Mouse (Mus musculus): ENCODE measurements around the gene Erich2.

Gene Erich2

DNA sequence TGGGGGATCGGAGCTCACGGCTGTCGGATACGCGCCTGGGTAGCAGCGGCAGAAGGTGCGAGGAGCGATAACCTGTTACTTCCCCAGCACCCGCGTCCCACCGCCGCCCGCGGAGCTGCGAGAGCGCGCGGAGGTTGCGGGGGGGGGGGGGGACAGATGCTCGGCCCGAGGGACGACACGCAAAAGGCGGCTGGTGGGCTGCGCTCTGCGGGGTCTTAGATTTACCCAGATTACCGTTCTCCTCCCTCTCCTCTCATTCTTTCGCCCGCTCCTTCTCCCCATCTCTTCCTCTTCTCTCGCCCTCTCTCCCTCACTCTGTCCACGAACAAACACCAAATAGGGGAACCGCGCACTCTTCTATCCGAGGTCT, 54.0 kb downstream of the Erich2 start:
- no peak for DNase-seq (ENCODE audit: low spot score)

DNA sequence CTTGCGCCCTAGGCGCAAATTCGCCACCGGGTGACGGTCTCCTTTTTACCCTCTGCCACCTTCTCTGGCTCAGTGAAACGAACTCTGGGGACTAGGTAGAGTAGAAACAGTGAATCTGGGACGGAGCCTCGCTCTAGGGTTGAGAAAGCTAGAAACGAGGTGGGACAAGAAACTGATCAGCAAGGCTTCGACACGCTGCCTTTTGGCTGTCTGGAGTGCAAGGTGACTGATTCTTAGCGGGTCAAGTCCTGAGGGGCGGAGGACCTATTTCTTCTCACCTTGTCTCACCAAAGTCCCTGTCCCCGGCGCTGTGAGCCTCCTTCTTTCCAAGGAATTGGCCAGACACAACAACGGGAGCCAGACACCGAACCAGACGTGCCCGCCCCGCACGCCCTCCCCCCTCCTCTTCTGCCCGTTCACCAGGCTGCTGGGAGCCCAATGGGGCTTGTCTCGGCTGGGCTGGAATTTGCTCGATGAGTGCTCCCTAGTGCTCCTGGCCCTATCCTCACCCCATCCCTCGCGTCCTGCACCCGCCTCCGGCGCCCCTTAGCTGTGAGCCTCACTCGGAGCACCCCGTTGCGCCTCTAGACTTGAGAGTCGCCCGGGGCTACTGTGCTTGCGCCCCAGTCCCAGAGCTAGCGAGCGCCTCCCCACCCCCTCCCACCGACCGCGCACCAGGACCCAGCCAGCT, 54.5 kb downstream of the Erich2 start:
- DNase-seq (ENCODE audit: low spot score): no peak

DNA sequence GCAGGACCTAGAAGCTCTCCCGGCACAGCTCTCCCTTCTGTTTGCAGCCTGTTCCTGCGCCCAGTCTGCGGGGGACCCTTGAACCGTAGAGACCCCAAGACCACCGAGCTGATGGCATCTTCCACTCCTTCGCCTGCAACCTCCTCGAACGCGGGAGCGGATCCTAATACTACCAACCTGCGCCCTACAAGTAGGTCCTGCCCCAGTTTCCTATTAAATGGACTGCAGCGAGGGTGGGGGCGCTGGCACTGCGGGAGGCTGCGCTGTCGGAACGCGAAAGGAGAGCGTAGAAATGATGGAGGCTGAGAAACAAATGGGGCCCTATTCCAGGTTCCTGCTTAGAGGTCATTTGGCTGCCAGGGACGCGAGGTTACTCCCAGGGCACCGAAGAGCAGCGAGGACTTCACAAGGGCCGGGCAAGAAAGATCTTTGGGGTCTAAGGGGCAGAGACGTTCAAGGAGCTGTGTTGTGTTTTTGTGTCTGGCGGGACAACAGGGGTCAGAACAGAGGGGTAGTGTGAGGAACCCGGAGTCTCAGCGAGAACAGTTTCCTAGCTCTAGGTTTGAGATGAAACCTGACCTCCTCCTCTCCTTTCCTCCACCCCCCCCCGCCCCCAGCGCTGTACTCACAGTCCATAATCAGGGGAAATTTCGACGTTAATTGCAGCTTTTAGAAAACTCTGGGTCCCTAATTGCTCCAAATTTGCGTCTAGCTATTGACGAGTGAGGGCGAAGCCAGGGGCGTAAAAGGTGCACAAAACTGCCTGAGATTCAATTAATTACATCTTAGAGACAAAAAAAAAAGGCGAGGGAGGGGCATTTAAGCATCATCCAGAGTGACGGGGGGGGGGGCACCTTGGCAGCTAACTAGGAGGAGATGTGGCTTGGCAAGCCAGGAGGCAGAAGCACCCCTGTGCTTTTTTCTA, 55.4 kb downstream of the Erich2 start:
- no peak for DNase-seq (ENCODE audit: low spot score)

DNA sequence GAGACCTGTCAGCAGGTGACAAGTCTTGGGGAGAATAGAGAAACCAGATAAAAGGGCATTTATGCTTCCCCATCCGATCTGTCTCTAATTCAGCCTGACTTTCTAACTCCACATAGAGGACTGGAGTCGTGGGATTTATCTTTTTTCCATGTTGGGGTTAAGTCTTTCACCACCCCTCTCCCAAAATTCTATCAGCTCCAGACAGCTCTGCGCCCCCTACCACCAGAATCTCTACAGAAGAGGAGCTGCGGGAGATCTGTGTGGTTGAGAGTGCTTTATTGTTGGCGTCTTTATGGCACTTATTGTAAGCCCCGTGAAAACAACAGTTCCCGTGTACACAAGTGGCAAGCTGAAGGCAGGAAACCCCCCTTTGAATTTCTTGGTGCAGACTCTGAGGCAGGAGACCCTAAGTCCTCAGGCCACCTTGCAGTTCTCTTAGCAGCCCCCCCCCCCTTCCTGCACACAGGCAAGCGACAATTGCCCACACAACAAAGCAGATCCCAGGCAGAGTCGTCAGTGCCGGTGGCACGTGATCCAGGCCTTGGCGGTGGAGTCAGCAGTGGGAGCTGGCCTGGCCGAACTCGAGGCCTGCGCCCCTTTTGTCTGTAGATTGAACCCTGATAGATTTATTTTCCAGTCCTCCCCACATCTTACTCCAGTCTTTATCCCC, 56.2 kb downstream of the Erich2 start:
- DNase-seq (ENCODE audit: low spot score): no peak

DNA sequence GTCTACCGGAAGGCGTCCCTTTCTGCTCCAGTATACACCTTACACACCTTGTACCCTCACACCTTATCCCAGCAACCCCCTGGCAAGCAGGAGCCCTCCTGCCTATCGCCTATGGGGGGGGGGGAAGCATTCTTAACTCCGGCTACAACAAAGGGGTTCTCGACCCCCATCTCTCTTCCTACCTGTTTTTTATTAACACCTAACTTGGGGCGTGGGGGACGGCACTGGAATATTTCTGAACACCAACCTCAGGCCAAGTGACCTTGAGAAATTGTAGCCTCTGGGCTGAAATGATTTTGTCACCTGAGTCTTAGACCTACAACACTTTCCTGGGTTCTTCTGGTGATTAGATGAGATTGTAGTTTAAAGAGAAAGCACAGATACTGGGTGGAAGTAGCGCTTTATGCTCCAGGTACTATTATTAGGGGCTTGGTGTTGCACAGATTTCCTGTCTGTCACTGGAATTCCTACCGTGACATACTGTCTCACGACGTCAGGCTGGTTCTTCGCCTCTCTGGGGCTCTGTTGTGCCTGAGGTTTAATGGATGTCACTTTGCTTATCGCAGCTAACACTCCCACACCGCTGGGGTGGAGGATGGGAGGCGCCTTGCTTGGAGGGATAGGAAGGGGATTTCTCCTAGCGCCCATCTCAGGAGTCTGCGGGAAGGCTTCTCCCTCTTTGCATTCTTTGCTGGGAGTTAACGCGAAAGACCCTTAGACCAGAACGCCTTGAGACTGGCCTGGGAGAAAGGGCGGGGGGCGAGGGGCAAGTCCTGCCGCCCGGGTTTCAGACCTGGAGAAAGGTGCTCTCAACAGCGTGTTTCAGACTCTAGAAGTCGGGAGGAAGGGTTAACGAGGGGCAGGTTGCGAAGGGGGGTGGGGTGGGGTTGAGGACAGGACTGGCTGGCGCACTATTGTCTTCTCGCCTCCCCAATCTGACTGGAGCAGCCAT, 57.3 kb downstream of the Erich2 start:
- no peak for DNase-seq (ENCODE audit: low spot score)

DNA sequence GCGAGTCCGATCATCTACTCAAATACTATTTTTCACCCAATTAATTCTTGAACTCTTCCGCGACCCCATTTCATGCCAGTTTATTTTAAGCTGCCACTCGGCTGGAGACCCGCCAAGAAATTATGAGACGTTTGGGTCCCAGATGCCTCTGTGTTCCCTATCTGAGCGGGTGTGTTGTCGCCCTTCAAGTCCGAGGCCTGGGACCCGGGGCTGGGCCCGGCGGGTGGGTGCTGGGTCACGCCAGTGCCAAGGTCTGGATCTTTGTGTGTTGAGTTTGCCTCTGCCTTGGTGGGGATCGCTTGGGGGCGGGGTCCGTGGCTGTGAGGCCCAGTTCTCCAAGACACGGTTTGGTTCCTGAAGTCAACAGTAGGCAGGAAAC, 58.0 kb downstream of the Erich2 start:
- DNase-seq (ENCODE audit: low spot score): no peak

DNA sequence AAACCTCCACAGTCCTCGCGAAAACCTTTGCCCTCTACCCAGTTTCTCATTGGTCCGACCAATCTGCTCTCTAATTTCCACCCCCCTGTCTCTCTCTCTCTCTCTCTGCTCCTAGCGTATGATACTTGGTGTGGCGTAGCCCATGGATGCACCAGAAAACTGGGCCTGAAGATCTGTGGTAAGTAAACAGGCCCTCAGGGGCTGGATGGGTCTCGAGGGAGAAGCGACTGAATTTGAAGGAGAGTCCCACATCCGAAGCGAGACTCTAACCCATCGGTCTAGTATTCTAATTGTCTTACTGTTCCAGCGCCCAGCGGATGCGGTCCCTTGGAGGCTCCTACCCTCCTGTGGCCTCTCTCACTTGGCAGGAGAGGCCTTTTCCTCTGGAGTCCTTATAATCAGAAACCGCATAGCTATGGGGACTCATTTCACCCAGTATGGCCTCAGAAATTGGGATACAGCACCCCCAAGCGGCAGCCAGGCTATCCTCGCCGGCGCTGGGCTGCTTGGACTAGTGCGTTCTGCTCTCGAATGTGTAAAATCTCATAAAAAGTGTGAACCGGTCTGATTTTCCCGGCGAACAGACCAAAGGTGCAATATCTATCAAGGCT, 58.6 kb downstream of the Erich2 start:
- DNase-seq (ENCODE audit: low spot score): peak; percentile 44

DNA sequence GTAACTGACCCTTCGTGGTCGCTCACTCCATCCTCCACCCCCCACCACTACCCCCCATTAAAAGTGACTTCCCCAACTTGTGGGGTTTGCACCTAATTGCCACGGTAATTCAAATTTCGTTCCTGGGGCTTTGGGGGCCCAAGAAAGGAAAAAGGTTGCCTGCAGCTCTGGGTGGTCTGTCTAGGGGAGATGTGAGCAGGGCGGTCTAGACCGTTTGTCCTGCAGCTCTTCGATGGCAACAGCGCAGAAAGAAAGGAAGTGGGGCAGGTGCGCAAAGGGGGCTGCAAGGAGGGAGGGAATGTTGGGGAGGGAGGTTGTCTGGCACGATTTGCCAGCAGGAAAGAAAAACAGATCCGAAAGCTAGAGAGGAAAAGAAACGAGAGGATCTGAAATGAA, 59.1 kb downstream of the Erich2 start:
- DNase-seq (ENCODE audit: low spot score): no peak

DNA sequence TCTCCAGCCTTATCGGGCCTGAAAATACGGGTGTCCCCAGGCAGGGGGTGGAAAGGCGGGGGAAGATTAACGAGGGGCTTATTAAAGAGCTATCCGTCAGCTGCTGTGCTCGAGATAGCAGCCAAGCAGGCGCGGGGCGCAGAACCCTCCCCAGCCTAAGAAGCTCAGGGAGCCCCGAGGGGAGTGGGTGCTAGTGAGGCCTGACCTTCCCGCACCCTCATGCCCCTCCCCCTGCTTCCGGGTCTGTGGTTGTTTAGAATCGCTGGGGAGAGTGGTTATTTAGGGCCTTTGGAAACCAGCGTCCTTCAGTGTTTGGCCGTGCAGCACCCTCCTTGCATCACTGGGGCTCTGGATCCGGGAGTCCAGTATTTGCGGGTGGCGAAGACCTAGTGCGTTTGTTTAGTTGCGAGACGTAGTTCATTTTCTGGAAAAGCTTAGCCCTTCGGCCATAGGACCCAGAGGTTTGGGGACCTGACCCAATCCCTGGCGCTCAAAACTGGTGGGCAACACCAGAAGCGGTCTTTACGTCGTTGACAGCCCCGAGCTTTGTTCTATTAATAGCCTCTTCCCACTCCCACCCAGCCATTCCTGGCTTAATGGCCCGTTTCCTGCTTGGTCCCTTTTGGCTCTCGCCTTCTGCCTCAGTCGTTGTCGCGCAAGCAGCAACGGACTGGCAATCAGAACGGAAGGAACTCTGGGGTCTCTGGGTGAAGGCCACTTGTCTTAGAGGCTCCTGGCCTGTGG, 59.8 kb downstream of the Erich2 start:
- DNase-seq (ENCODE audit: low spot score): no peak

DNA sequence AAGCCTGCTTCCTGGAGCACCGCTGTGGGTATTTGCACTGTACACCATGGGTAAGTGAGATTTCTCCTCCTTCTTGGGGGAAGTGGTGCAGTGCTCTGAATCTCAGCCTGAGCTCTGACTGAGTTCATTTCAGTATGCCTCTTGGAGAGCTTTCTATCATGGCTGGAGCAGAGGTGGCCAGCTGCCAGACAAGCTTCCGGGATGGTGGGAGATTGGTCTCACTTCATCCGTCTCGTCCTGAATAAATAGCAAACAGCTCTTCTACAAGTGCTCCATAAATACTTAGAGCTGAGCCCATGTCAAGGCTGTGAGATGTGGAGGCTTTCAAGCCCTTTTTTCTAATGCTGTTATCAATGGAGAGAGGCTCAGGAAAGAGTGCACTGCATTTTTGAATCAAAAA, 63.1 kb downstream of the Erich2 start:
- no peak for DNase-seq (ENCODE audit: low spot score)

DNA sequence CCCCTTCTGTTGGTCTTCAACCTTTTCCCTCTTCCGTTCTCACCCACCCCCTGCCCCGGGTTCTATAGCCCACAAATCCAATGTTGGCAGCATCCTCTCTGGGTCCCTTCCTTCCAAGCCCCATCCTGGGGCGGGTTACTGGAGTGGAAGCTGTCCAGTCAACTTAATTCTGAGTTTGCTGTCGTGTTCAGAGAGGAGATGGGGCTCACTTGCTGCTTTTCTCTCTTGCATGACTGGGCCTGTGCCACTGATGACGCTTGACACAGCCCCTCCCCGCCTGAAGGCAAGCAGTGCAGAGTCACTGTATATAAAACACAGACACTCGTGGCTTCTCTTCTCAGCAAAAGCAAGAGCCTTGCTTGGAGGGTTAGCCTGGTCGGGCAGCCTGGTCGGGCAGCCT, 63.6 kb downstream of the Erich2 start:
- DNase-seq (ENCODE audit: low spot score): no peak

DNA sequence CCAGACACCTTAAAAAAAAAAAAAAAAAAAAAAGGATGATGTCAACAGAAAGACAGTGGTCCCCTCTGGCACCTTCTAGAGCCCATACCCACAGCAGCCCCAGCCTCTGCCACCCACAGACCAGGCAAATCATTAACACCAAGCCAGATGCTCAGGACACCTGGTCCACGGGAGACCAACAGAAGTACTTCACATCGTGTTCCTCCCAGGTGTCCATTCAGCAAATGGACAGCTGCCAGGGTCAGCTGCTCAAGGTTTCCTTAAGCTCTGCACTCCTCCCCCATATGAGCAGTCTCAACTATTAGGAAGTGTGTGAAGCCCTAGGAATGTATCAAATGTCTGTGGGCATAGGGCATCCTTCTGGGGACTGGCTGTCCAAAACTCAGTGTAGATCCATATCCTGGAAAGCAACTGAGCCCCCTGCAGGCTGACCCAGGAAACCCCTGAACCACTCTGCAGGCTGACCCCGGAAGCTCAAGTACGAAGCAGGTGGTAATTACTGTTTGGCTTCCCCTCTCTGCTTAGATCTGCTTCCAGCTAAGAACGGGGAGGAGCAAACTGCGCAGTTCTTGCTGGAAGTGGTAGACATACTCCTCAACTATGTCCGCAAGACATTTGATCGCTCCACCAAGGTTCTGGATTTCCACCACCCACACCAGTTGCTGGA, 65.1 kb downstream of the Erich2 start:
- DNase-seq (ENCODE audit: low spot score): no peak

DNA sequence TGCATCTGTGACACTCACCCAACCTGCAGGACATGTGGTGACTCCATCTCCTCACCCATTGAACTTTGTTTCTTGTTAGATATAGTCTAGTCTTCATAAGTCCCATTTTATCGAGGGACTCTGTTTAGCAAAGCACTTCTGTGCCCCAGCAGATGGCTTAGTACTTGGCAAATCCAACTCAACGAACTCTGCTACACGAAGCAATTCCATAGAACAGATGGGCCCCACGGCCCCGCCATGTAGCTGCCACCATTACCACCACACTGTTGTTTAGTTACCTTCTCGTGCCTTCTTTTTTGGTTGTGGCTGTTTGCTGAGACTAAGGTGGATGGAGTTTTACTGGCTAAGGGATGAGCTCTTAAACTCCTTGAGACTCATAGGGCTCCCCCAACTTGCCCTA, 79.6 kb downstream of the Erich2 start:
- DNase-seq (ENCODE audit: low spot score): peak; percentile 39
